Mouse (Mus musculus) bone marrow macrophage, adult 2 months (primary cell): ENCODE measurements around the gene Ttc9c. TPM values are rescaled to one million over a fixed set of nuclear protein-coding genes. Genes with fewer than 3 reads are reported as not detected.

Experiments used
- H3K27ac ChIP-seq: 2 replicates; pipeline ENCODE4 v1.5.1; 2012; ENCODE audit warnings: low read depth, low read length; ENCODE audit not compliant: insufficient read depth
- H3K4me1 ChIP-seq: 2 replicates; pipeline ENCODE4 v1.6.1; 2012; ENCODE audit warnings: low read length; ENCODE audit not compliant: control insufficient read depth, insufficient read depth
- H3K4me3 ChIP-seq: 2 replicates; pipeline ENCODE4 v1.5.1; 2012; ENCODE audit warnings: mild to moderate bottlenecking, low read length, moderate library complexity; ENCODE audit not compliant: insufficient read depth
- CTCF ChIP-seq: IDR thresholded peaks from 2 replicates; pipeline ENCODE4 v1.5.1; 2012; ENCODE audit warnings: low read depth, mild to moderate bottlenecking, low read length, moderate library complexity
- POLR2A ChIP-seq: IDR thresholded peaks from 2 replicates; pipeline ENCODE4 v1.6.1; 2012; ENCODE audit warnings: mild to moderate bottlenecking, low read depth, low read length, borderline replicate concordance
- polyA plus RNA-seq: library from polyadenylated mRNA; stranded (reverse); fragments of >200 nt; gene quantifications from 2 replicates; pipeline ENCODE4 v1.2.4, GENCODE M21; 2012; ENCODE audit not compliant: missing spikeins, insufficient read depth, insufficient read length

Gene Ttc9c
- polyA plus RNA-seq, 1 experiment: 37.6 TPM

- TF ChIP-seq CTCF: no peak
- TF ChIP-seq POLR2A: no peak
- Histone ChIP-seq H3K4me1 (peaks cover 27% of the 10 kb centered on the region), H3K4me3 (no peak overlapping the region), H3K27ac (no peak overlapping the region)
These were observed 58.4 kb downstream of the Ttc9c start for GRCm38 (mm10) chr19:8760757-8761156.

Other genes with a start within 250 kb of the Ttc9c start
- gene Slc22a8, start 228.1 kb downstream of the Ttc9c start, polyA plus RNA-seq: not detected in 2 replicates
- not detected in 2 replicates for gene Slc22a6, start 201.3 kb downstream of the Ttc9c start, polyA plus RNA-seq
- not detected in 2 replicates for gene Chrm1, start 155.5 kb downstream of the Ttc9c start, polyA plus RNA-seq
- 160 and 172 TPM in 2 replicates for gene Slc3a2, start 96.0 kb downstream of the Ttc9c start, polyA plus RNA-seq
- gene Wdr74, start 83.5 kb downstream of the Ttc9c start, polyA plus RNA-seq: 22.2 and 25.8 TPM in 2 replicates
- gene 1700092M07Rik, start 78.6 kb downstream of the Ttc9c start, polyA plus RNA-seq: not detected in 2 replicates
- gene Stx5a, start 77.9 kb downstream of the Ttc9c start, polyA plus RNA-seq: 84.2 and 100 TPM in 2 replicates
- 142 and 162 TPM in 2 replicates for gene Nxf1, start 62.3 kb downstream of the Ttc9c start, polyA plus RNA-seq
- gene Tmem223, start 48.3 kb downstream of the Ttc9c start, polyA plus RNA-seq: 28.3 and 34.4 TPM in 2 replicates
- gene Tmem179b, start 44.9 kb downstream of the Ttc9c start, polyA plus RNA-seq: 147 and 148 TPM in 2 replicates
- 14.8 and 18.1 TPM in 2 replicates for gene Taf6l, start 32.9 kb downstream of the Ttc9c start, polyA plus RNA-seq
- gene Polr2g, start 20.8 kb downstream of the Ttc9c start, polyA plus RNA-seq: 62.4 and 62.5 TPM in 2 replicates
- 2.0 and 2.4 TPM in 2 replicates for gene Zbtb3, start 16.8 kb downstream of the Ttc9c start, polyA plus RNA-seq
- gene Hnrnpul2, start 677 bp upstream of the Ttc9c start, polyA plus RNA-seq: 94.2 and 102 TPM in 2 replicates
- 45.4 and 59.2 TPM in 2 replicates for gene AC129217.1, start 10.4 kb upstream of the Ttc9c start, polyA plus RNA-seq
- 77.4 and 81.8 TPM in 2 replicates for gene Bscl2, start 18.1 kb upstream of the Ttc9c start, polyA plus RNA-seq
- not detected in 2 replicates for gene Gng3, start 19.9 kb upstream of the Ttc9c start, polyA plus RNA-seq
- not detected in 2 replicates for gene Lrrn4cl, start 31.4 kb upstream of the Ttc9c start, polyA plus RNA-seq
- 193 and 215 TPM in 2 replicates for gene Ubxn1, start 52.2 kb upstream of the Ttc9c start, polyA plus RNA-seq
- 37.2 and 40.9 TPM in 2 replicates for gene Uqcc3, start 61.6 kb upstream of the Ttc9c start, polyA plus RNA-seq
- 12.6 and 13.7 TPM in 2 replicates for gene Lbhd1, start 64.4 kb upstream of the Ttc9c start, polyA plus RNA-seq
- not detected in 2 replicates for gene Gm49403, start 64.6 kb upstream of the Ttc9c start, polyA plus RNA-seq
- gene 1810009A15Rik, start 69.5 kb upstream of the Ttc9c start, polyA plus RNA-seq: 40.1 and 43.1 TPM in 2 replicates
- 4.9 TPM in 1 of 2 replicates, not detected in the other for gene Gm49416, start 69.6 kb upstream of the Ttc9c start, polyA plus RNA-seq
- gene Ints5, start 73.7 kb upstream of the Ttc9c start, polyA plus RNA-seq: 11.5 and 11.8 TPM in 2 replicates
- 82.5 and 91.3 TPM in 2 replicates for gene Ganab, start 78.7 kb upstream of the Ttc9c start, polyA plus RNA-seq
- 35.5 and 40.8 TPM in 2 replicates for gene B3gat3, start 101.0 kb upstream of the Ttc9c start, polyA plus RNA-seq
- gene Rom1, start 110.0 kb upstream of the Ttc9c start, polyA plus RNA-seq: 2.5 and 3.6 TPM in 2 replicates
- gene Eml3, start 110.2 kb upstream of the Ttc9c start, polyA plus RNA-seq: 33.1 and 33.7 TPM in 2 replicates
- gene Mta2, start 122.5 kb upstream of the Ttc9c start, polyA plus RNA-seq: 78.6 and 81.2 TPM in 2 replicates
- 12.5 and 14.6 TPM in 2 replicates for gene Tut1, start 134.5 kb upstream of the Ttc9c start, polyA plus RNA-seq
- 220 and 226 TPM in 2 replicates for gene Eef1g, start 147.7 kb upstream of the Ttc9c start, polyA plus RNA-seq
- gene Ahnak, start 170.0 kb upstream of the Ttc9c start, polyA plus RNA-seq: 440 and 513 TPM in 2 replicates